Mouse (Mus musculus): ENCODE data around the gene Slc25a1.

Slc25a1 gene

GRCm38 (mm10) chr16:17921325-17922162, 6.5 kb downstream of the Slc25a1 start:
- peak; percentile 92 to 94 for DNase-seq (ENCODE audit: low spot score in 2 of 2)

GRCm38 (mm10) chr16:17920586-17920985, 7.4 kb downstream of the Slc25a1 start:
- no peak for DNase-seq (ENCODE audit: low spot score in 2 of 2)

GRCm38 (mm10) chr16:17914307-17915249, 13.4 kb downstream of the Slc25a1 start, which contains the start of gene Gsc2:
Gene Gsc2 (minus strand): TSS chr16:17915059.
- no peak for DNase-seq (ENCODE audit: low spot score in 2 of 2)

DNA sequence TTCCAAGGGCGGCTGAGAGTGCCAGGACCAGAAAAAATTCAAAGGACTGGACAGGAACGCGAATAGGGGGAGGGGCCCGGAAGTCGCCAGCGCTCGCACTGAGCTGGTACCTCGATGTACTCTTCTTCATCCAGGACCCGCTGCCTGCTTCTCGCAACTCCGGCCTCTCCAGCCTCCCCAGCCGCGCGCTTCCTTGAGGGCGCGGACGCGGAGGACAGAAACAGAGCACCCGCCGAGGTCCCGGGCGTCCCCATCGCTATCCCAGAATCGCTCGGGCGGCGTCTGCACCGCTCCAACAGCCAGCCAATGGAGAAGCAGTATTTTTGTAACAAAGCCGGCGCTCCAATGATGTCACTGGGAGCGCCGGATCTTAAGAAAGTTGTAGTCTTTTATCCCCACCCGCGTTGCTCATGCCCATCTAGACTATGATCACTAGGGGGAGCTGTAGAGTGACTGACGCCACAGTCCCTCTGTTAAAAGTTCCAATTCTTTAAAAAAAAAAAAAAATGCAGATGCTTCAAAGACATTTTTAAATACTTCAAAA, 16.9 kb downstream of the Slc25a1 start, which contains the start of gene Ess2:
Ess2 (minus strand) TSS at position 297 of the 544 bp plus-strand sequence.
- peak; percentile 90 to 94 for DNase-seq (ENCODE audit: low spot score in 2 of 2)

DNA sequence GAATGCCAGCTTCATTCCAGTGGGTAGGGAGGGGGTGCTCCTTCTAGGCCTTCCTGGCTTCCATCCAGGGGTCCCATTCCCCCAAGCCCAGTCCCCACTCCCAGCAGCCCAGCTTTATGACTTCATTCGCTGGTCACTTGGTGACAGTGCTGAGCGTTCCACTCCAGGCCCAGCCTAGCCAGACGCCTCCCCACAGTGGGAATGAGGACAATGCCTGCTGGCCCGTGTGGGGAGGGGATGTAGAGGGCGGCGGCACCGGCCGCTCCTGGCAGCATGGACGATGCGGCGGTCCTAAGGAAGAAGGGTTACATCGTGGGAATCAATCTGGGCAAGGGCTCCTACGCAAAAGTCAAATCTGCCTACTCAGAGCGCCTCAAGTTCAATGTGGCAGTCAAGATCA, 29.6 kb downstream of the Slc25a1 start, which contains the start of the genes Dgcr2 and Tssk2:
Dgcr2 (minus strand) TSS at position 101 of the 400 bp plus-strand sequence.
Tssk2 (plus strand) TSS at position 176 of the 400 bp plus-strand sequence.
- no peak for DNase-seq (ENCODE audit: low spot score in 2 of 2)

GRCm38 (mm10) chr16:17896091-17896490, 31.9 kb downstream of the Slc25a1 start:
- DNase-seq (ENCODE audit: low spot score in 2 of 2) = no peak

DNA sequence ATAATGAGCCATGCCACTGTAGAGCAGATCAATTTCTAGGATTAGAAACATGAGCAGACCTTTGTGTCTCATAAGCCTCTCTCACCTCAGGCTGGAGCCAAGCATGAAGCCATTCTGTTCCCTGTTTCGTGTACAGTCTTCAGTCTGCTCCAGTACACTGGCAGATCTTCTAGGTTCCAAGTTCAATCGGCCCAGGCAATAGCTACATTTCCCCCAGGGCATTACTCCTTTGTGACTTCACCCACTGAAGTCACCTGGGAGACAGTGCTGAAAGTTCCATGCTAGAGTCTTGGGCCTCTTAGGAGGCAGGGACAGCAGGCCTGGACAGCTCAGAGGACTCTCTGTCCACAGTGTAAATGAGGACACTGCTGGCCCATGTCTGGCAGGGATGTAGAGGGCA, 34.1 kb downstream of the Slc25a1 start, which contains the start of gene Tssk1:
Tssk1 (plus strand) TSS at position 301 of the 400 bp plus-strand sequence.
- no peak for DNase-seq (ENCODE audit: low spot score in 2 of 2)

- DNase-seq (ENCODE audit: low spot score in 2 of 2) = no peak
Measured at GRCm38 (mm10) chr16:17892606-17893005, 35.4 kb downstream of the Slc25a1 start.

DNA sequence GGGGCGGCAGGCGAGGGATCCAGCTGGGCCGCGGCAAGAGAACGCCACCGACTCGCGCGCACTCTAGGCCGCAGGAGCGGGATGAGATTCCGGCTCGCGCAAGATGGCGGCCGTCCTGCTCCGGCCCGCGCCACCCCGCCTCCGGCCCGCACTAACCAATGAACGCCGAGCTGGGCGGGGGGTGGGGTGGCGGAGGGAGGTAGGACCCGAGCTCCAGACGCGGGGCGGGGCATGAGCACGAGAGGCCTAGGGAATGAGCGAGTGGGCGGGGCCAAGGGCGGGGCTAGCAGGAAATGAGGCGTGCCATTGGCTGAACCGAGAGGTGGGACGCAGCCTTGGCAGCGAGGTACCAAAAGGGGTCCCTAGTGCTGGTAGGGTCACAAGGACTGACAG, 36.5 kb downstream of the Slc25a1 start, which contains the start of gene Gm20518:
Gm20518 (minus strand) TSS at position 105 of the 393 bp plus-strand sequence.
- DNase-seq (ENCODE audit: low spot score in 2 of 2) = peak; percentile 97 to 99

- peak; percentile 59 to 75 for DNase-seq (ENCODE audit: low spot score in 2 of 2)
Measured at GRCm38 (mm10) chr16:17890917-17891566, 37.0 kb downstream of the Slc25a1 start.

DNA sequence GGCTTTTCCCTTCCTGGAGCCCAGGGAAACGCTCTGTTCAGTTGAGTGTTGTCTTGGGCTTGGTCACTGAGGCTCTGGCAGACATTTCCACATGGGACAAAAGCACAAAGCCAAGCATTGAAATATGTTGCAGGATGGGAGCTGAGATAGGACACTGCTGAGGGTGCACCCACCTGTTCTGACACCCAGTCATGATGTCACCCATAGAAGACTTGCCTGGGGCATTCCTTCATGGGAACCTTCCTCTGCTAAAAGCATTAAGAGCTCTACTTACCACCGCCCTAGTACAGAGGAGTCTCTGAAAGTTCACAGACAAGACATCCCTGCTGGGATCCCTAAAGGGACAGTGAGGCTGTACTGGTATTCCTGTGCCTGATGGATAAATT, 37.7 kb downstream of the Slc25a1 start:
- DNase-seq (ENCODE audit: low spot score in 2 of 2) = no peak

- DNase-seq (ENCODE audit: low spot score in 2 of 2) = no peak
Measured at GRCm38 (mm10) chr16:17889689-17890341, 38.2 kb downstream of the Slc25a1 start.

DNA sequence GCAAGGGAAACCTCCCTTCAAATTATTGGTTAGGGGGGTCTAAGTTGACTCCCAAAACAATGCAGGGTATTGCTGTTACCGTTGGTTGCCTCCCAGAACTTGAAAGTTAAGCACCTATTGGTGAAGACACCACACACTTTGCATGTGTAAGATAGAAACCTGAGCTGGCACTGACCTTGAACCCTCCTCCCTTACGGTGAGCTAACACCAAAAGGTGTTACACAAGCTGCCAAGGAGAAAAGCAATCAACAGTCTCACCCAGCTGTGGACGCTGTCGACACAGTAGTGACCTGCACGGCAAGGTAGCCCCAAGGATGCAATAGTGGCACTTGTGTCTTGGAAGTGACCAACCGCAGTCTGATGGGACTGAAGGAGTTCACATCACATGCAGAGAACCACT, 43.9 kb downstream of the Slc25a1 start:
- no peak for DNase-seq (ENCODE audit: low spot score in 2 of 2)

GRCm38 (mm10) chr16:17882196-17882595, 45.8 kb downstream of the Slc25a1 start:
- DNase-seq (ENCODE audit: low spot score in 2 of 2) = no peak

DNA sequence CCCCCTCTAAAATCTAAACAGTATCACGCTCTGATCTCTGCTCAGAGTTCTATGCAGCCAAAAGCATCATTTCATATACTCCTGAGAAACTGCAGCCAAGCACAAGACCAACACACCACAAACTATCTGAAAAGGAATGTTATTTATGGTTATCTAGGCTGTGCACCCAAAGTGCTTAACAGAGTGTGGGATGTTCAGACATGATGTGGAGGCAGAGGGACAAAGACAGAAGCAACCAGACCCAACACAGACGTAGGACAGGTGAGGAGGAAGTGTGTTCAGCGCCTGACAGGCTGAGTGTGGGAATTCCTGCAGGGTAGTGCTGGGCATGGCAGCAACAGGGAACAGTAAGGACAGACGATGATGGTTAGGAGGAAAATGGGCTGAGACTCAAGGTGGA, 48.4 kb downstream of the Slc25a1 start:
- DNase-seq (ENCODE audit: low spot score in 2 of 2) = no peak

DNA sequence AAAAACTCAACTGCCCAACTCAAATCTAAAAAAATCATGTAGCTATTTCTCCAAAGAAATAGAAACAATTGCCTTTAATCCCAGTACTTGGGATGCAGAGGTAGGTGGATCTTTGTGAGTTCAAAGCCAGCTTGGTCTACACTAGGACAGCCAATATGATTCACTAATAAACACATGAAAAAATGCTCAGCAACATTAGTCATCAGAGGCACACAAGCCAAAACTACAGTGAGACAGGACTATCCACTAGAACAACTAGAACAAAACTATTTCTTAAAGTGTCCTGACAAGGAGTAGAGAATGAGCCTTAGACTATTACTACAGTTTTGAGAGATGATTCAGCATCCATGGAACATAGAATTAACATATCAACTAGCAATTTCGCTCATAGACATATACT, 51.9 kb downstream of the Slc25a1 start:
- DNase-seq (ENCODE audit: low spot score in 2 of 2) = no peak

Data from spleen, postnatal 36 days (tissue).